Mouse (Mus musculus) cortical plate, adult 2 months (tissue): ENCODE data around the gene Pim3.

Experiments
- CTCF ChIP-seq: fragments of 200-500 bp; IDR thresholded peaks from 2 replicates; pipeline ENCODE4 v1.5.1; 2011; ENCODE audit warnings: mild to moderate bottlenecking, control low read depth, low read length; ENCODE audit not compliant: insufficient read depth; ENCODE audit errors: extremely low read depth
- POLR2A ChIP-seq: fragments of 200-500 bp; IDR thresholded peaks from 2 replicates; pipeline ENCODE4 v1.6.1; 2011; ENCODE audit warnings: mild to moderate bottlenecking, low read length, control low read depth; ENCODE audit not compliant: insufficient read depth; ENCODE audit errors: extremely low read depth

DNA sequence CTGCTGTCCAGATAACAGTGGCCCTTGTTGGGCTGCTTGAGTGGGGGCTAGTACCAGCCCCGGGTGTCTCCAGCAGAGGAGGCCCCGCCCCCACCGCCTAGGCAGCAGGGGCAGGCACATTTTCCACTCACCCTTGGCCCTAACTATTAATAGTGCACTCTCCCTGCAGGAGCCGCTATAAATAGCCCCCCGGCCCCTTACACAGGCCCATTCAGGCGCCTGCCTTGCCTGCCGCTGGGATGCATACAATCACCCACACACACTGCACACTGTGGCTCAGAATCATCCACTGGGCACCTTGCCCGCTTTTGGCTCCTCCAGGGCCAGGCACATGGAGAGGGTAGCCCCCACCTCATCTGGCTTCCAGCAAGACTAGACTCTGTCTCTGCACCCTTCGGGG is 22.7 kb upstream of the Pim3 start:
- no peak for TF ChIP-seq POLR2A
- no peak for TF ChIP-seq CTCF
